Mouse (Mus musculus) liver, postnatal 0 days (tissue): ENCODE measurements around the gene Reep3.
A peak's percentile ranks its signal among the peaks of the same experiment; 100 is the strongest.

Experiments
- CTCF ChIP-seq: sonication (generic); IDR thresholded peaks from 2 replicates; pipeline ENCODE4 v1.5.1; 2016; ENCODE audit warnings: antibody characterized with exemption, low read depth
- EP300 ChIP-seq: IDR thresholded peaks from 2 replicates; pipeline ENCODE4 v1.6.1; 2016; ENCODE audit warnings: antibody characterized with exemption, low read depth, mild to moderate bottlenecking

DNA sequence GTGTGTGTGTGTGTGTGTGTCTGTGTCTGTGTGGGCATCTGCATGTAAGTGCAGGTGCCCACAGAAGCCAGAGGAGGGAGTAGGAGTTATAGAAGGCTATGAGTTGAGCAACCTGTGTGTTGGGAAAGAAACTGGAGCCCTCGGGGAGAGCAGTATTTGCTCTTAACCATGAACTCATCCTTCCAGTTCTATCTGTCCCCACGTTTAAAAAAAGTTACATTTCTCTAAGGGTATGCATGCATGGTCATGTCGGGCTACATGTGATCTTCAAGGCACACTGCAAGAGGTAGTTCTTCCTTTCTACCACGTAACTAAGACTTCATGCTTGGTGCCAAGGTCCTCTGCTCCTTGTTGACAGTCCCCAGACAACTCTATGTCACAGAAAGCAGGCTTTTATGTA lies 78.9 kb downstream of the Reep3 start:
- TF ChIP-seq CTCF (0 out of 2 replicates have a peak, but pooled peaks have one; percentile 2), EP300 (no peak)
